Mouse (Mus musculus): ENCODE data around the gene Grasp.

The Grasp gene

GRCm38 (mm10) chr15:101248029-101248710, 24.2 kb downstream of the Grasp start:
- in situ Hi-C loops (cut with MboI): no loop called here

- in situ Hi-C loops (cut with MboI): no loop called here
Observed at GRCm38 (mm10) chr15:101250220-101250800, 26.3 kb downstream of the Grasp start.

- in situ Hi-C loops (cut with MboI): no loop called here
Observed at GRCm38 (mm10) chr15:101251930-101252329, 27.9 kb downstream of the Grasp start.

- in situ Hi-C loops (cut with MboI): no loop called here
Observed at GRCm38 (mm10) chr15:101252614-101253013, 28.6 kb downstream of the Grasp start.

- in situ Hi-C loops (cut with MboI): no loop called here
Observed at GRCm38 (mm10) chr15:101253563-101253885, 29.5 kb downstream of the Grasp start.

- in situ Hi-C loops (cut with MboI): no loop called here
Observed at GRCm38 (mm10) chr15:101253886-101254795, 30.2 kb downstream of the Grasp start, which contains the start of gene Nr4a1. Gene Nr4a1, plus strand, starts transcription at chr15:101254269.

- in situ Hi-C loops (cut with MboI): no loop called here
Observed at GRCm38 (mm10) chr15:101255842-101256462, 32.0 kb downstream of the Grasp start.

- in situ Hi-C loops (cut with MboI): no loop called here
Observed at GRCm38 (mm10) chr15:101256463-101257206, 32.6 kb downstream of the Grasp start.

- in situ Hi-C loops (cut with MboI): no loop called here
Observed at GRCm38 (mm10) chr15:101258420-101258819, 34.4 kb downstream of the Grasp start.

- in situ Hi-C loops (cut with MboI): no loop called here
Observed at GRCm38 (mm10) chr15:101259922-101260321, 35.9 kb downstream of the Grasp start.

- in situ Hi-C loops (cut with MboI): no loop called here
Observed at GRCm38 (mm10) chr15:101260387-101260786, 36.4 kb downstream of the Grasp start.

GRCm38 (mm10) chr15:101260874-101261622, 37.1 kb downstream of the Grasp start:
- in situ Hi-C loops (cut with MboI): no loop called here

- in situ Hi-C loops (cut with MboI): no loop called here
Observed at GRCm38 (mm10) chr15:101262502-101262901, 38.5 kb downstream of the Grasp start.

GRCm38 (mm10) chr15:101266132-101266963, 42.4 kb downstream of the Grasp start:
- in situ Hi-C loops (cut with MboI): no loop called here

GRCm38 (mm10) chr15:101267053-101268032, 43.4 kb downstream of the Grasp start:
- in situ Hi-C loops (cut with MboI): no loop called here

- in situ Hi-C loops (cut with MboI): no loop called here
Observed at GRCm38 (mm10) chr15:101270101-101270820, 46.3 kb downstream of the Grasp start.

GRCm38 (mm10) chr15:101271107-101271506, 47.1 kb downstream of the Grasp start:
- in situ Hi-C loops (cut with MboI): no loop called here

GRCm38 (mm10) chr15:101271513-101271912, 47.5 kb downstream of the Grasp start:
- in situ Hi-C loops (cut with MboI): no loop called here
